Mouse (Mus musculus) granulocyte monocyte progenitor cell, adult 5-6 weeks (primary cell): ENCODE measurements at regions not wholly inside any gene's neighbourhood (a gene's known extent, or its start where the extent isn't known, plus 50 kb on each side); places are given as distances from the start of the nearest gene placed in this dataset.

ENCODE experiments used
- ATAC-seq: replicated peaks from 2 replicates; pipeline ENCODE4 v1.8.0; 2016; ENCODE audit warnings: mild to moderate bottlenecking, moderate TSS enrichment, inconsistent platforms; ENCODE audit not compliant: poor library complexity, severe bottlenecking

- ATAC-seq = peak; percentile 46
Measured at GRCm38 (mm10) chr17:44418676-44419404, 230.5 kb downstream of the Clic5 start.

GRCm38 (mm10) chr17:44419405-44419729 lies 231.0 kb downstream of the Clic5 start:
- no peak; the same call in 1 of the 2 replicates for ATAC-seq

GRCm38 (mm10) chr17:44420098-44421070 lies 232.0 kb downstream of the Clic5 start:
- ATAC-seq = no peak

GRCm38 (mm10) chr17:44422161-44422560 lies 233.8 kb downstream of the Clic5 start:
- no peak for ATAC-seq

GRCm38 (mm10) chr17:44422865-44423264 lies 234.5 kb downstream of the Clic5 start:
- ATAC-seq = no peak

GRCm38 (mm10) chr17:44423471-44423985 lies 235.1 kb downstream of the Clic5 start:
- no peak for ATAC-seq

- peak; percentile 83 for ATAC-seq
Measured at GRCm38 (mm10) chr17:44432524-44433295, 244.3 kb downstream of the Clic5 start.

GRCm38 (mm10) chr17:44433296-44433653 lies 244.9 kb downstream of the Clic5 start:
- ATAC-seq = no peak

- ATAC-seq = peak; percentile 63
Measured at GRCm38 (mm10) chr17:44436536-44437043, 248.2 kb downstream of the Clic5 start.

GRCm38 (mm10) chr17:44438526-44438925 lies 250.1 kb downstream of the Clic5 start:
- ATAC-seq = no peak

- no peak for ATAC-seq
Measured at GRCm38 (mm10) chr17:44443460-44443859, 255.1 kb downstream of the Clic5 start.

- no peak for ATAC-seq
Measured at GRCm38 (mm10) chr17:44445361-44445760, 257.0 kb downstream of the Clic5 start.
